Mouse (Mus musculus): ENCODE results near the gene Htr2b. TPM values are rescaled to one million over a fixed set of nuclear protein-coding genes. Genes with fewer than 3 reads are reported as not detected.

Gene Htr2b
- under 1 TPM; 0.32 to 0.49 TPM for total RNA-seq (2021)
- long read RNA-seq, experiment 1, partial matches to known transcripts, result 1 of 1 reads
- long read RNA-seq, experiment 1, other reads (novel, unspliced or antisense), result 0 of 1 reads
- long read RNA-seq, experiment 2, result 0 reads

DNA sequence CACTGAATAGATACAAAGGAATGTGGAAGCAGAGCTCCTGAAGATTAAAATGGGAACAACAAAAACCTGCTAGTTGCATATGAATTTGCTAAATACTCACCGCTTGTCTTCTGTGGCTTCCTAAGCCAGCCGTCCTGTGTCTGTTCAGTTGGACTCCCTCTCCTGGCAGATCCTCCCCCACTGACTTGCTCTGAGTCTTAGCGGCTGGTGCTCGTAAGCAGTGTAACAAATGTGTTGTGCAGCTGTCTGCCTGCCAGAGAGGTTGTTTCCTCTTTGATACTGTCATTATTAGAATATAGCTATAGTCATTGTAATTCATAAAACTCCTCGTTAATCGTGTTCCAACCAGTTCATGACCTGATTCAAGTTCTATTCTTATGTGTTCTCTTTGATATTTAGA is at the start of gene Htr2b:
Gene Htr2b, minus strand, starts transcription at position 192 of the 400 bp plus-strand sequence.
- peak; percentile 58 to 69 for DNase-seq

DNA sequence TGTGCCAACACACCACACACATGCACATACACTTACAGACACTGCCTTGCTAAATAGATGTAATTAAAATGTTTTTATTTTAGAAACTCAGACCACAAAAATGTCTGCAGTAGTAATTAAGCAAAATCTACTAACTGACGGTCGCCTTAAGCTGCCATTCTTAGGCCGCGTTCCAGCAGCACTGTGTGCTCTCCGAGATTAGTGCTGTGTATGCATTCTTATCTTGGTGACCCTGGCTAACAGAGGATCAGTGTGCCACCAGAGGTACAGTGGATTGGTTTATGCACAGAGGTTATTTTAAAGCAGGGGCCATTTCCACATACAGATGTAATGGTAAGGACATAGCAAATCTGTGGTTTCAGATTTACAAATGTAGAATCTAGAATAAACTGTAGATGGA is 49.3 kb upstream of the Htr2b start:
- no peak for DNase-seq

DNA sequence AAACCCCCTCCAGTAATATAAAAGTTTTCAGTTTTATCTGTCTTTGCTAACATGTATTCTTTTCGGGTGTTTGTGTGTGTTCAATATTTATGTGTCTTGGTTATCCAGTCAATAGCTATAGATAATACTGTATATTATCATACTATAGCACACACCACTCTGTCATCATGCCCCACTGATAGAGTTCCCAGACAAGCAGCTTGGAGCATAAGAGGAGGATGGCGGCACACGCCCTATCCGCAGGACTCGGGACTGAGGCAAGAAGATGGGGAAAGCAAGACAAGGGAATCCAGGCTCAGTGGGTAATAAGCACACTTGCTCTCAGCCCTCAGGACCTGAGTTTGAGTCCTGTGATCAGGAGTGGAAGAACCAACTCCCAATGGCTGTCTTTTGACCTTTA is 48.7 kb upstream of the Htr2b start:
- DNase-seq, result no peak

DNA sequence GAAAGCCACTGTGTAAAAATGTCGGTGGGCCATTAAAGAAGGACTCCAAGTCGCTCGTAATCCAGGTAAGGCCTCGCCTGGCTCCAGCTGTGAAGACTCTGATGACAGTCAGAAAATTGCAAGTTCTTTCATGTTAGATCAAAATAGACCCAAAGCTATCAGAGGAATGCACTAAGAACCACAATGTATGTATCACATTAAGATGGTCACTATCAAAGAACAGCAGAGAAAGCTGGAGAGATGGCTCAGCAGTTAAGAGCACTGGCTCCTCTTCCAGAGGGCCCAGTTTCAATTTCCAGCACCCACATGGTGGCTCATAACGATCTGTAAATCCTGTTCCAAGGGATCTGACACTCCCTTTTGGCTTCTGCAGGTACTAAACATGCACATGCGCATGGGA is 48.3 kb upstream of the Htr2b start:
- DNase-seq, result no peak

DNA sequence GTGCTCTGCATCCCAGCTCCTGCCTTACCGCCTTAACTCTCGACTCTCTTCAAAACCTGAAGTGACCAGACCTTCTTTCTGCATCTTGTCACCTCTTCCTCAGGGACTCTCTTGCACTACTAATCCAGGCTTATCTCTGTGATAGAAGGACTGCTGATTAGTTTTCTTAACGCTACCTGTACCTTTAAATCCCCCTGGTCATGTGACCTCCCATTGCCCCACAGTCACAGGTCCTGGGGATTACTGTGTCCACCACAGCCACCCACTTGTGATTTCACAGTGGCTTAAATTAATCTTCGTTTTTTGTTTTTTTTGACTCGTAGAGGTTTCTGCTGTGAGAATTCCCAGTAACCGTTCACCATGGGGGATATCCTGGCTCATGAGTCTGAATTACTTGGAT is 44.8 kb upstream of the Htr2b start:
- DNase-seq, result no peak

DNA sequence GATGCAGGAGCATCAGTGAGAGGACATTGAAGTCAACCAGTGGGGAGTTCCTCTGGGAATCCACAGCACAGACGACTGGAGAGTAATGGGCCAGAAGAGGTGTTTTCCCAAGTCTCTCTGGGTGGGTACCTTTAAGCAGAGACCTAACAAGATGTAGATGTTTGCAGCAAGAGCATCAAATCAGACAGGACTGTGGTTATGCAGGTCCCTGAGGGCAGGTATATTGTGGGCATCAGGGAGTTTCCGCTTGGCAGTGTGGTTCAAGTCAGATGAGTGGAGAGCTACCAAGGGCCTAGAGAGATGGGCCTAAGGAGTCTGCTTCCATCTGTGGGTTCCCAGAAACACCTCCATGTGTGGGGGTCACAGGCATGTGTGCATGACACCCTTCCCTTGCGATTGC is 44.3 kb upstream of the Htr2b start:
- no peak for DNase-seq

DNA sequence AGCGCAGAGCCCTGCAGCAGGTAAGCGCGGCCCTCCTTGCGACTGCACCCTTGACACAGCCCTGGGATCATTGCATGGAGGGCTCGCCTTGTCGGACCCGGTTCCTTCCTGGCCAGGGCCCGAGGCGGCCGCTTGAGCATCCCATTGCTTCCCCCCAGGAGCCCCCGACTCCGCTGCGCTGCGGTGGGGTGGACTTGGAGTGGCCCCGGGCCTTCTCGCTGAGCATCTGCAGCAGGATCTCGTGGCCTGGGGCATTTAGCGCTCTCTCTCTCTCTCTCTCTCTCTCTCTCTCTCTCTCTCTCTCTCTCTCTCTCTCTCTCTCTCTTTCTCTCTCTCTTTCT is 43.0 kb upstream of the Htr2b start:
- DNase-seq, result no peak

DNA sequence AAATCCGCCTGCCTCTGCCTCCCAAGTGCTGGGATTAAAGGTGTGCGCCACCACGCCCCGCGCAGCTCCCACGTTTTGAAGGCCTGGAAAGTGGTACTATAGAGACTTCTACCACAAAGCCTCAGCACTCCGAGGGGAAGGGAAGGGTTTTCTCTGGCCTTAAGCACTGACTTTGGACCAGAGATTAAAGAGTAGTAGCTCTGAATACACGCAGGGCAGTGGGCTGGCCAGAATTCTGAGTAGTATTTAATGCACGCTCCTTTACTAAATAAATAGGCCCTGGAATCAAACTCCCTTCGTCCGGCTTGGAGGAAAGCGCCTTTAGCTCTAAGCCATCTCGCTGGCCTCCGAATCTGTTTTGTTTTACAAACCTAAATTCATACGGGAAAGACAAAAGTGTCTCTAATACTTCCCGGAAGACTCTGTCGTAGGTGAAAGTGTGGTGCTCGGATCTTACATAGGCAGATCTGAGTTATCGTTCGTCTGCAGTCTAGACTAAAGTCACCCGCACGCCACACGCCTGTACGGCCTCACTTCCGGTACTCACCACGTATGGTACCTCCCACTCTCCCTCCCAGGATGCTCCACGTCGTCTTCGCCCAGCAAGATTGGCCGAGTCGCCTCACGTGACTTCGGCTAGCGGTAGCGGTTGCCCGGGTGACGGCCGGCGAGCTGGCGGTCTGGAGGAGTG is 42.5 kb upstream of the Htr2b start, which contains the start of gene Armc9:
Gene Armc9, plus strand, starts transcription at position 648 of the 691 bp plus-strand sequence.
- DNase-seq, result peak; percentile 96 to 98

DNA sequence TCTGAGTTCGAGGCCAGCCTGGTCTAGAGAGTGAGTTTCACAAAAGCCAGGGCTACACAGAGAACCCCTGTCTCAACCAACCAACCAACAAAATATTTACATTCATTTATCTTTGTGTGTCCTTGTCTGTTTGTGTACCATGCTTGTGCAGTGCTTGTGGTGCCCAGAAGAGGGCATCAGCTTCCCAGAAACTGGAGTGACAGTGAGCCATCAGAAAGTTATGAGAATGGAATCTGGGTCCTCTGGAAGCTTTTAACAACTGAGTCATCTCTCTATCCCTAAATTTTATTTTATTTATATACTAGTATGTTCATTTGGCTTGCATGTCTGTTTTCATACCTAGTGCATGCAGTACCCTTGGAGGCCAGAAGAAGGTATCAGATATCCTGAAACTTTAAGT is 40.8 kb upstream of the Htr2b start:
- DNase-seq, result no peak

DNA sequence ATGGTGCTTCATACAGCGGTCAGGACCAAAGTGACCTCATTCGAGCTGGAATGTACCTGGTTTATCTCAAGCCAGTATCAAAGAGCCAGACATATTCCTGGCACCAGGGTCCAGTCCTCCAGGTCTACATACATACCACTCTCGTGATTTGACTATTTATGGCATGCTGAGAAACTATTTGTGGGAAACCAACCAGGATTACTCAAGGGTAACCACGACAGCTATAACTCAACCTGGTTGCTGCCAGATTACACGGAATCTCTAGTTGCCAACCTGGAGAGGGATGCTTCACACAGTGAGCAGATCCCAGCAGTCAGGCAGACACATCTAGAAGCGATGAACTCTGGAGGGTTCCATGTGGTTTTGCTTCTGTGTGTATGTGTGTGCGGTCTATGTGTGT is 39.6 kb upstream of the Htr2b start:
- no peak for DNase-seq

DNA sequence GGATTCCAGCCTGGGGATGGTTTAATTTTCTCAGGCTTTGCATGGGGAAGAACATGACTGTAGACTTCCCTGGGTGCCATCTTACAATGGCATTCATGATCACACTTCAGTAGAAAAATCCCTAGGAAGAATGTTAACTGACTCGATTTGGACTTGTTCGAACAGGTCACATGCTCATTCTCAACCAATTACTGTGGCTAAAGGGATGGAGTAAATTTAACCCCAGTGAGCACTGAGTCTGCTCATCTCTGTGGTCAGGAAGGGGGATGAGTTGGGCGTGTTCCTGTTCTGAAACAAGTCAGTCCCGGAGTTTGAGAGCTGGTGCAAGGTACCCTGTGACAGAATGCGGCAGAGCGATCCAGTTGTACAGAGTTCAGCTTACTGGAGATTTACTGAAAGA is 39.2 kb upstream of the Htr2b start:
- DNase-seq, result no peak

DNA sequence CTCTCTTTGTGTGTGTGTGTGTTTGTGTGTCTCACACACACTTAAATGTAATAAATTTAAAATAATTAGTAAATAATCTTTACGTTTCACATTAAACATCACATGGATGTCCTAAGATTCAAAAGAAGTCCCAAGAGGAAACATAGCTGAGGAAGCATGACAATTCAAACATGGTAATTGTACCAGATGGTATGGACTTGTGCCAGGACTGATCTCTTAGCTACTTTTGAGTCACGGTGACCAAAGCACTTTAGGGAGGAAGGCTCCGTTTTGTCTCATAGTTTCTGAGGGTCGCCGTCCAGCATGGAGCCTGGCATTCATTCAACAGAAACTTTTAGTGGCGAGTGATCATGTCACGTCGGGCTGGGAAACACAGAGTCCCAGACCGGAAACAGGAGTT is 36.4 kb upstream of the Htr2b start:
- DNase-seq, result no peak

DNA sequence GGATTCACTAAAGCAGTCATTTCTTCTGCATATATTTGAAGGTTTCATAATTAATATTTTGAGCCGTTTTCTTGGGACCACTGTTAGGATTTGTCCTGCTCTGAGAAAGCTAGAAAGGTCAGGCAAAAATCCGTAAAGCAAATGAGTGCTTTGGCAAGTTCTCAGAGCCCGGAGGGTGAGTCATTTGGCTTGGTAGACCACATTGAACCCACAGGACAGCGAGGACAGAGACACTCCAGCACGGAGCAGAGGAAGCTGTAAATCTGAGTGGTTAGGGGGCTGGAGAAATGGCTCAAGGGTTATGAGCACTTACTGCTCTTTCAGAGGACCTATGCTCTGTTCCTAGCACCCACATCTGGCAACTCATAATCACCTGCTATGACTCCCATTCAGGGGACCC is 35.8 kb upstream of the Htr2b start:
- DNase-seq, result peak; percentile 14 to 20

DNA sequence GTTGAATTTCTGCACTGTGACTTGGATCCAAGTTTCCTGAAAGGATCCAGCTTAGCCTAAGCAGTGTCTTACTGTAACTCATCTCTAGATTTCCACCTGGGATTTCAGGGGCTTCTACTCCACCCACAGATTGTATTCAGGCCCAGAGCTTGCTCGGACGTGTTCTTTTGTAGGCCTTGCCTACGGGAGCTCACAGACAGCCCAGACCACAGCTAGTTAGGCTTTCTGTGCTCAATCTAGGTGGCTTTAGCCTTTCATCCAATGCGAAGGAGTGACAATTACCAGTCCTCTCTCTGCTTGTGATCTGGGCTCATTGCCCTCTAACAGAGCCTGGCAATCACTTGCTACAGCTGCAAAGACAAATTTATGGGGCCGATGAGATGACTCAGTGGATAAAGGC is 34.5 kb upstream of the Htr2b start:
- DNase-seq, result no peak

DNA sequence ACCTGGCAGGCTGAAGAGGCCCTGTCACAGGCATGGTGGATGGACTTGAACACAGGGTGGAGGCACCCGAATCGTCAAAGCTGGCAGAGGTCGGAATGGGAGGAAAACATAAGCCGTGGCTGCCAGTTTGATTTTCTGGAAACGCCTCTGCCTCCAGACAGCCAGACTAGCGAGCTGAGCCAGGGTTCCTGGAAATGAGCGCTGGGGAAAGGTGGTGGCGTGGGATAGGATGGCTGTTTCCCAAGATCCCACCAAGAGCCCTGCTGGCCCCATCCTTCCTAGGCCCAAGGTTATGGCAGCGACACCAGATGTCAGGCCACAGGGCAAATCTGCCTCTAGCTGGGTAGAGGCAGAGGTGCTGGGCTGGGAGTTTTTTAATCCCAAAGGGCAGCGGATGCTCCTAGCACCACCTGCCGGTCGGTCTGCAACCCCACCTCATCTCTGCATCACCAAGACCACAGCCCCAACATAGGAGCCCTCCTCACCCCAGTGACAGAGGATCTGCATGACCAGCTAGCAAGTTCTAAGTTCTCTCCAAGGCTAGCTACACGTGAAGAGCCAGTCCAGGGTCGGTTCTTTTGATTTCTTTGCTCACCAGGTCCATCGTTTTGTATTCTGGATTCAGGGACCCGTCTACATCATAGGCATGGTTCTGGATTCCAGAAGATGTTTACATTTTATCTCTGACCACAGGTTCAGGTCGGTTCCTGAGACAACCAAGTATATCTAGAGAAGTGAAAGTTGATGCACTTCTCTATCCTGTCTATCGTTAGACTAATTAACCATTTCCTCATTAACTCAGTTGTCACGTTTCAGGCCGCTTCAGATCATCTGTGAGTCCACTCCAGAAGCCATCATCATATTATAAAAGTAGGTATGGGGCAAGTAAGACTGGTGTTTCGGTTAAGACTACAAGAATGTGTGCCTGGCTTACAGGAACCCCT is 32.5 kb upstream of the Htr2b start:
- peak; percentile 22 to 25 for DNase-seq

DNA sequence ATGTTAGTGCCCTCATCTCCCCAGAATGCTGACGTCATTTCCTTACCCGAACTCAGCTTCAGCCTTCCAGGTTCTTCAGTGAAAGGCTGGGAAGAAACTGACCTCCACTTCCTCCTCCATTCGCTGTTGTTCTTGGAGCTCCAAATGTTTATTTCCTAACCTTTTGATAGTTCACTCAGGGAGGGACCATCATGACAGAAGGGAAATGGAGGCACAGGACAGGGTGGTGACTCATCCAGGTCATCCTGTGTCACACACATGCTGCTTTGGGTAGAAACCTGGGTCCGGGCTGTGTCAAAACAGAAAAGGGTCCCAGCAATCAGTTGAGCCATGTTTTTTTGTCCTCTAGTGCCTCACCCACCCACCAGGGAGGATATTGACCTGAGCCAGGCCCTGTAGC is 31.4 kb upstream of the Htr2b start:
- peak; percentile 23 to 62 for DNase-seq

DNA sequence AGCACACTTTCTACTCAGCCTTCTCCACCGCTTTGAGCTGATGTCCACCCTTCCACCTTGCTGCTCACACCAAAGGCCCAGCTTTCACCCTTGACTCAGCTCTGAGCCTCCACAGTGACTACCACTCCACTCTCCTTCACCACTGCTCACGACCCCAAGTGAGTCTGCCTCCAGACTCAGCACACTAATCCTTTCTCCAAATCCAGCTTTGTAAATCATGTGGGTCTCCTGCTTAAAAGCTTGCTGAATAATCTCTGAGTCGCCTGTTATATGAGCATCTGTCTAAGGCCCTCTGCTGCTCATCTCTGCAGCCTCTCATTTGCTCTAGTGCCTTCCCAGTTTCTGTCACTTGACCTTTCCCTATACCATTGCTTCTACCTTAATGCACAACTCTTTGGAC is 29.3 kb upstream of the Htr2b start:
- no peak for DNase-seq

DNA sequence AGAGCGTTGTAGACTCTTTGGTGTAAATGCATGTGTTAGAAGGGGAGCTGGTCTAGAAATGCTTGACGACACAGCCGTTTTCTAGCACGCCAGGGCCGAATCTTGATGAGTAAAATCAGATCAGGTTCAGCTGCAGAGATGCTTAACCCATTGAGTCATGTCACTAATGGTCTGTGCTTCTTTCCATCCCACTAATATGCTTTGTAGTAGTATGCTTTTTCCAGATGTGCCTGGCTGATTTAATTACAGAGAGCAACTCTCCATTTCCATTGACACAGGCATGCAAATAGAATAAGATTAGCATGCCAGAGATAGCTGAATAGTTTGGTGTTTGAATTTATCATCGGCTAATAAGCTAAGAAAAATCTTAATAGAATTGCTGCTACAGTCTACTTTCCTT is 23.5 kb upstream of the Htr2b start:
- no peak for DNase-seq

DNA sequence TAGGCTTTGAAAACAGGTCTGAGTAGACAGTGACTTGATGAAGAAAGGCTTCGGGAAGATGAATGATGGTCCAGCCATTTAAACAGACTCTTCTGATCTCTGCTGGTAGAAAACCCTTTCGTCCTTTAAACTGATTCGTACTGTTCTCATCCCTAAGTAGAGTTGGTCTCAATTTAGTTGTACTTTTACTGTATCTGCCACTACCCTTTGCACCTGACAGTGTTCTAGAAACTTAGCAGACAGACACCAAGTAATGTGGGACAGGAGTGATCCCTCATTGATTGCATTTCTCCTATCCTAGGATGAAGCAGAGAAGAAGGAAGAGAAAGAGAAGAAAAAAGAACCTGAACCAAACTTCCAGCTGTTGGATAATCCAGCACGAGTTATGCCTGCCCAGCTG is 21.6 kb upstream of the Htr2b start, which contains the start of gene Gm21972:
Gene Gm21972, plus strand, starts transcription at position 301 of the 400 bp plus-strand sequence.
- DNase-seq, result no peak

DNA sequence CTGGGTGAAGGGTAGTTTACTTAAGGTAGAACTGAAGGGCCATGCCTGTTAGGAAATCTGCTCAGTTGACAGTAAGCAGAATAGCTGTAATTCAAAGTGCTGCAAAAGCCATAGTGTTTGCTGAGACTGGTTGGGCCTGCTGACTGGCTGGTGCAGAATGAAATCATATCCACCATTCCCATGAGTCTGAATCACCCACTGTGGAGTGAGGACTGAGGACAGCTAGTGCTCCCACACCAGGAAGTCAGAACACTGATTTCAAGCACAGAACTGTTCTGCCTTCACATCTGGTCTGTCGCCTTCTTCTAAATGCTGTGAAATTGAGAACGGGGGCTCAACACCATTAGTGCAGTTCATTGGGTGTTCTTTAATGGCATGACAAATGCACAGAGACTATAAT is 14.3 kb upstream of the Htr2b start:
- DNase-seq, result no peak

DNA sequence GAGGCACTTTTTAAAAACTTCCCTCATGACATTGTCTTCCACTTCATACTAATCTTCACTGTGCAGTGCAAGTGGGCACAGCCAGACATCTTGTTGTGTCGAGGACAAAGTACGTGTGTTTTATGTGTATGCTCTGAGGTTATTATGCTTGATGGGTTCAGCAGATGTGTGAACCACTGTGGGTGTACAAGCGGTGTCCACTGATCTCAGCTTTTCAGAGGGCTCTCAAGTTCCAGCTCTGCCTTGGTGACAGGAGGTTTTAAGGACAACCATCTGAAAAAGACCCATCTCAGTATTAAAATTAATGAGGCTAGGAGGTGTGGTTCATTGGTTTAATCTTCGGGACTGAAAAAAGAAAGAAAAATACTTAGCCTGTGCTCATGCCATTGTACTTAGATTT is 7.8 kb upstream of the Htr2b start:
- DNase-seq, result no peak

DNA sequence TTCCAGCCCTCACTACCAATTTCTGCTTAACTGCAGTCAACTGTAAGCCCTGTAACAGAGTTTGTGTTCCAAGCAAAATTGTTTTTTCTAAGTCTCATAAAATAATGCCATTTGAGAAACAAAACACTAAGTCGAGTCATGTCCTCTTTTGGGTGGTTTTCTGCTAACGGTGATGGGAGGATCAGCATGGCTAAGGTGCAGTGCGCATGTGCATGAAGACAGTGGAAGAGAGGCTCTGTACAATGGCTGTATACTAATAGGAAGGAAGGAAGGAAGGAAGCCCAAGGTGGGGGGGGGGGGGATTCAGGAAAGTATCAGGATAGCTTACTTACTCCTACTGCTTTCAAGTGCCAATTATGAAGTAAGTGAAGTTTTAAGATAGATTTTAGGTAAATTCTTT is 2.4 kb upstream of the Htr2b start:
- peak in 1 of 2 experiments; percentile 14 for DNase-seq

DNA sequence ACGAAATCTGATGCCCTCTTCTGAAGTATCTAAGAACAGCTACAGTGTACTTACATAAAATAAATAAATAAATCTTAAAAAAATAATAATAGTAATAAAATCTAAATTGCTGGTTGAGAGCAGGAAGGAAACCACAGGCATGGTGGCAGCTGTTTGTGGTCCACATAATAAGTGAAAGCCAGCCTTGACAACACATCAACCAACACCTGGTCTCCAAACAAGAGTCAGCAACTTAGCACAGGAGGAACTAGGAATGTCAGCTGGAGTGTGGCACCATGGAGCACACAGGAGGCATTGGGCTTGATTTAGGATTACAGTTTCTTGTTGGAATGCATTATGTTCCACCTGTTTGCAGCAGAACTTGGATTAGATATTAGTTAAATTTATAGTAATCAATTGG is 6.7 kb downstream of the Htr2b start:
- no peak for DNase-seq
